Mouse (Mus musculus) spleen, adult 18-20 months (tissue): ENCODE data around the gene R3hdm4.

Experiments used
- DNase-seq, 2 experiments: peaks; one replicate each; pipeline ENCODE4 v3.0.0; 2022; ENCODE audit warnings: mixed read lengths in 2 of 2

R3hdm4 gene

DNA sequence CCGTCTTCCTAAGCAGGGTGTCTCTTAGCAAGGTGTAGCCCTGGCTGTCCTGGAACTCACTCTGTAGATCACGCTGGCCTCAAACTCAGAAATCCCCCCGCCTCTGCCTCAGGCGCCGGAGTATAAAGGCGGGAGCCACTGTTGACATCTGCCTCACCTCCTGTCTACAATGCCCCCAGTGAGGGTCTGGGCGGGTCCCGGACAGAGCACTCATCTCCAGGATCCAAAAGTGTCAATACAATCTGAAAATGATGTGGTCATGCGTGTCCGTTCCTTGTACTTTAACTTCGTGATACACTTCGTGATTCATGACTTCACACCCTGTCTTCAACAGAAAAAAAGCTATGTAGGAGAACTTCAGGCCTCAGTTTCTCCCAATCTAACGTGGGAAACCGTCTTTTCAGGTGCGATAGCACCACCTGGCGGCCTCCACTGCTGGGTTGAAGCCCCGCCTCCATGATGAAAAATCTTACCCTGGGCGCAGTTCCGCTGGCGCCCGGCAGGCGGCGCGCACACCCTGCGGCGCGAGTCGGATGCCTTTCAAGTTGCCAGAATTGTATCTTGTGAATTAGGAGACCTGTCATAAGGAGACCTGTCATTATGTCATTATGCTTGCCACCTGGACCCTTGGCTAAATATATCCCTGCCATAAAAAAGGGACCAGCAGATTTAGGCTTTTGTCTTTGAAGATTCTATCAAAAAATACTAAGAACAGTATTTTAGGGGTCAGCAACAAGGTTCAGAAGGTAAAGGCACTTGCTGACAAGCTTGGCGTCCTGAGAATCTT lies 4.2 kb upstream of the R3hdm4 start:
- DNase-seq: peak; percentile 85 to 97

DNA sequence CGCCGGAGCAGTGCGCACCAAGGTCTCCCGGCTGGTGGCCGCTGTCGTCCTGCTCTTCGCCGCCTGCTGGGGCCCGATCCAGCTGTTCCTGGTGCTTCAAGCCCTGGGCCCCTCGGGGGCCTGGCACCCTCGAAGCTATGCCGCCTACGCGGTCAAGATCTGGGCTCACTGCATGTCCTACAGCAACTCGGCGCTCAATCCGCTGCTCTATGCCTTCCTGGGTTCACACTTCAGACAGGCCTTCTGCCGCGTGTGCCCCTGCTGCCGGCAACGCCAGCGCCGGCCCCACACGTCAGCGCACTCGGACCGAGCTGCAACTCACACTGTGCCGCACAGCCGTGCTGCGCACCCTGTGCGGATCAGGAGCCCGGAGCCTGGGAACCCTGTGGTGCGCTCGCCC lies 564 bp upstream of the R3hdm4 start:
- no peak for DNase-seq

DNA sequence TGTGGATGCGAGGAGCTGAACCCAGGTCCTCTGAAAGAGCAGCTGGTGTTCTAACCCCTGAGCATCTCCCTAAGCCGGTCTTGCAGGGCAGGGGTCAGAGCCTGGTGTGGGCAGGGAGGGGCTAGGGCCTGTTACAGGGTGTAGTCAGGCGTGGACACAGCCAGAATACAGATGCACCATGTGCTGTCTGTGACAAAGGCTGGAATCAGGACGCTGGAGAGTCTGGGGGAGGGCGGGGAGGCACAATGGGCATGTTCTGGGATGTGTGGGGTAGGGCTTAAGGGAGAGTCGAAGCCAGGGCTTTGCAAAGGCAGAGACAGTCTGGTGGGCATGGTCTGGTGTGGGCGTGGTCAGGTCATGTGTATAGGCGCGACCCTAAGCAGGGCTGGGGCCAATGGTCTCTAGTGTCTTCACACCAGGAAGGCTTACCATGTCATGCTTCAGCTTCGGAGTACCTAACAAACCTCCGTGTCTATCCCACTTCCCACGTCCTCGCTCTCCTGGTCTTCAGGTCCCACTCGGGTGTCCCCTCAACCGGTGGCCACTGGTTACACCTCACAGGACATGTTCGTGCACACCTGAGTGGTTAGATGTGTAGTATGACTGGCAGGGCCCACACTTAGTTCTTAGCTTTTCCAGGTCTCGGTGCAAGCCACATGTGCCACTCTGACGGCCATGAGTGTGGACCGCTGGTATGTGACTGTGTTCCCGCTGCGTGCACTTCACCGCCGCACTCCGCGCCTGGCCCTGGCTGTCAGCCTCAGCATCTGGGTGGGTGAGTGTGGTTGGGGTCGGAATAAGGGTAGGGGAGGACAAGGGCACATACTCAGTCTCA lies 735 bp downstream of the R3hdm4 start:
- no peak for DNase-seq

DNA sequence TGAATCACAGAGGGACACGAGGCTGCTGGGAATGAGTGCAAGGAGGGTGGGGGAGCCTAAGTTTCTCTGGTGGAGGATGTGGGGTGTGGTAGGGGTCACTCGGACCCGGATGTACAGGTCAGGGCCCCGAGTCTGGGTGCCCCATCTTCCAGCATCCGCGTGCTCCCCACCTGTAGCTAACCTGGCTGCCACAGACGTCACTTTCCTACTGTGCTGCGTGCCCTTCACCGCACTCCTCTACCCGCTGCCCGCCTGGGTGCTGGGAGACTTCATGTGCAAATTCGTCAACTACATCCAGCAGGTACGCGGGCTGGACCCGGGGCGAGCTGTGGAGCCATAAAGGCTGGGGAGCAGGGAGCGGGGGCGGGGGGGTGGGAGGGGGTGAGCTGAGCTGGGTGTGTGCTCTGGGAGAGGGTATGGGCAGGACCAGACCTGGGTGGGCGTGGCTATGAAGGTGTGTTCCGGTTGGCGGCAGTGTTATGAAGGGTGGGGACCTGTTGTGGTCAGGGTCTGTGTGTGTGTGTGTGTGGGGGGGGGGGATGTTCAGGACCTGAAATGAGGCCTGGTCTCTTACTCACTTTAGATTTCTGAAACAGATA lies 1.7 kb downstream of the R3hdm4 start:
- DNase-seq: no peak

DNA sequence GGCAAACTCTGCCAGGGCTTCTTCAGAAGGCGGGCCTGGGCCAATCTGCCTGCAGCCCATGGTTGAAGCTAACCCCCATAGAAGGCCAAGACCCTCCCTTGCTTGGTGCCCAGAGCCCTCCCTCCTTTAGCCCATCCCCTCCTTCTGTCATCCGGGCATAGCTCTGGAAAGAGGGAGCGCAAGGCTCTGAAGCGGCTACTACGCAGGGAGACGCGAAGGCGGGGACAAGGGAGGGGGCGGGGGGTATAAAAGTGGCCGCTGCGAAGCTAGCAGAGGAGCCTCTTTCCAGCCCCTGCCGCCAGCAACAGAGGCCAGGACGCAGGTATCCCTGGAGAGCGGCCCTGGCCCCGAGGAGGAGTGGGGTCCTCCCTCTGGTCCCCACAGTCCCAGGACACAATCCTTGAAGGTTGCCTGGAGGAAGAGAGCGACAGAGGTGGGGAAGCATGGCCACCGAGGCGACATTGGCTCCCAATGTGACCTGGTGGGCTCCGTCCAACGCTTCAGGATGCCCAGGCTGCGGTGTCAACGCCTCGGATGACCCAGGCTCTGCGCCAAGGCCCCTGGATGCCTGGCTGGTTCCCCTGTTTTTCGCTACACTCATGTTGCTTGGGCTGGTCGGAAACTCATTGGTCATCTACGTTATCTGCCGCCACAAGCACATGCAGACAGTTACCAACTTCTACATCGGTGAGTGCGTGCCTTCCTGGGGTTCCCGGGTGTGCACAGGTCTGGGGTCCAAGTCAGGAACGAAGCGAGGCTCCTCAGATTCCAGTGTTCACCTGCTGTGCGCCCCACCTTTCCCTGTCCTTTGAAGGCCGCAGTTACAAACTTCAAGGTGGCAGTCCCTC lies 2.6 kb downstream of the R3hdm4 start:
- DNase-seq: no peak

DNA sequence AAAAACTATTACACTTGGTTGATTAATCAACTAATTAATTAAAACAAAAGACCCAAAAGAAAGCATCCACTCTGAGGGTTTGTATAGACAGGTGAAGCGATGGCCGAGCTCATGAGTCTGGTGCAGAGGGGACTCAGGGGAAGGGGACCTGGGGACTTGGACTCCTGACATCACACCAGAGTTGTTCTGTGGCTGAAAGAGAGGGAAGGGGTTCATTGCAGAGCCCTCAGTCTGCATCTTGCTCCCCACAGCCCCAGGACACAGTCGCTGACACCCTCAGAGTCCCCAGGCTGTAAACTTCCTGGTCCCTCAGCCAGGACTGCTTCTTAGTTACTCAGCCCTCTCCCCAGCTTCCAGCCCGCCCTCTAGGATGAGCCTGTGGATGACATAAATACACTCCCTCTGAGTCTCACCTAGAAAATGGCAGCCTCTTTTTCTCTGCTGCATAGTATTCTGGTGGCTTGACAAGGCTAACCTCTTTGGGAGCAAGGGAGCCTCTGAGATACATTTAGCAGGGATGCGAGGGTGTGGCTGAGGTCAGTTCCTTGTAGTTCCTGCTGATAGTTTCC lies 3.4 kb downstream of the R3hdm4 start:
- no peak for DNase-seq

DNA sequence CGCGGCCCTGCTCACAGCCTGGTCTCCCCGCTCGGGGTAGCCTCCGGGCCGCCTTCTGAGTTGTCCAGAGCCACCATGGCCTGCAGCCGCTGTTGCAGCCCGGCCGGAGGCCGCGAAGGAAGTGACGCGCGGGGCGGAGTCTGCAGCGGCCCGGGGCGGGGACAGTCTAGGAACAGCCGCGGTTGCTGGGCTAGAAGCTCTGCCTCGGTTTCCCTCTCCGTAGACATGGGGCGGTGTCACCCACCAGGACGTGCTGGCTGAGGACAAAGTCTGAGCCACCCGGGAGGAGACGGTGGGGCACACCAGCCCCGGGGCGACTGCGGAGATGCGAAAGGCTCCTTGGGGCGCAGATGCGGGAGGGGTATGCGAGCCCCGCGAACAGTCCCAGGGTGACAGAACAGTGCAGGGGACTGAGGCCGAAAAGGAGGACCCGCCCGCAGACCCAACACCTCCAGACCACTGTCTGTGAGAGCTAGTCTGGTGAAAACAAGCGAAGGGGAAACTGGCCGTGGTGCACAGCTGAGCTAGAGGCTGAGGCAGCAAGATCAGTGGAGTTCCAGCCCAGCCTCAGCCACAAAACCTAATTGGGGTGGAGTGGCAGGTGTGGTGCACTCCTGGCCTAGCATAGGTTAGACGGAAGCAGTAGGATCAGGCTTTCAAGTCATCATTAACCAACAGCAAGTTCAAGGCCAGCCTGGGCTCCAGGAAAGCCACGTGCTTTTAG lies 4.0 kb downstream of the R3hdm4 start, which contains the start of gene Kiss1r:
Gene Kiss1r, plus strand, starts transcription at position 164 of the 724 bp plus-strand sequence.
- DNase-seq: peak; percentile 78 to 92

DNA sequence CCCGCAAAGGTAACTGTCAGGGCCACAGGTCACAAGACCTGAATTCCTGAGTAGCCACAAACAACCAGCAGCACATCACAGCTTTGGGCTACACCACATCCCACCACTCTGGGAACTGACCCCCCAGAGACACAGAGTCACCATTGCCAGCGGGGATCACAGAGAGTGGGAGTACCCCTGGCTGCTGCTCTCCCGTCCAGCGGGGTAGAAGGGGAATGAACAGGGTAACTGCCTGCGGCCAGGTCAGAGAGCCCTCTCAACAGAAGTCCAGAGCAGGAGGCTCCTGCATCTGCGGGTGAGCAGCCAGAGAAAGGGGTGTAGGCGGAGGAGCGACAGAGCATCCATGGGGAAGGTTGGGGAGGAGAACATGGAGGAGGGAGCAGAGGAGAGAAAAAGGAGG lies 4.9 kb downstream of the R3hdm4 start:
- no peak for DNase-seq

DNA sequence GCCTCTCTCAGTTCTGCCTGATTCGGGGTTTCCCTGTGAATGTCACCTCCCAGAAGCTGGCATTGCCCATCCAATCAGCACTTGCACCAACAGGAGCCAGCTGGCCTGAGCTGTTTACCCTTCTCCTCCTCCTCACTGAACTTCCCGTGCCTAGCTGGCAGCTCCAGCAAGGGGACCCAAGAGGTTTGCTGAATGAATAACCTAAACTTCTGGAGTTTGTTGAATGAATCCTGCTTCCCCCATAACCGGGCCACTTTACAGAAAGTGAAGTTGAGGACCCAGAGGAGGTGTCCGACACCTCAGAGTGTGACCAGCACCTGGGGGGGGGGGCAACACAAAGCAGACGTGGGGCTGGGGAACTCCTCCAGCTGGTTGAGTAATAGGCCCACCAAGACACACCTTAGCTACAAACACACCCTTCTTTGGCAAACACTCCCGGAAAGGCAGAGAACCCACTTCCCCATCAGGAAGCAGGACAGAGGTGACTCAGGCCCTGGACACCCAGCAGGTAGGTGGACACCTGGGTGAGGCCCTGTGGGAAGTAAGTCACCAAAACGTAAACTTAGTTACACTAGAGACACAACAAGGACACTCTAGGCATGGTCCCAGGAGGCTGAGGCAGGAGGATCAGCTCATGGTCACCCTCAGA lies 5.9 kb downstream of the R3hdm4 start:
- DNase-seq: no peak

DNA sequence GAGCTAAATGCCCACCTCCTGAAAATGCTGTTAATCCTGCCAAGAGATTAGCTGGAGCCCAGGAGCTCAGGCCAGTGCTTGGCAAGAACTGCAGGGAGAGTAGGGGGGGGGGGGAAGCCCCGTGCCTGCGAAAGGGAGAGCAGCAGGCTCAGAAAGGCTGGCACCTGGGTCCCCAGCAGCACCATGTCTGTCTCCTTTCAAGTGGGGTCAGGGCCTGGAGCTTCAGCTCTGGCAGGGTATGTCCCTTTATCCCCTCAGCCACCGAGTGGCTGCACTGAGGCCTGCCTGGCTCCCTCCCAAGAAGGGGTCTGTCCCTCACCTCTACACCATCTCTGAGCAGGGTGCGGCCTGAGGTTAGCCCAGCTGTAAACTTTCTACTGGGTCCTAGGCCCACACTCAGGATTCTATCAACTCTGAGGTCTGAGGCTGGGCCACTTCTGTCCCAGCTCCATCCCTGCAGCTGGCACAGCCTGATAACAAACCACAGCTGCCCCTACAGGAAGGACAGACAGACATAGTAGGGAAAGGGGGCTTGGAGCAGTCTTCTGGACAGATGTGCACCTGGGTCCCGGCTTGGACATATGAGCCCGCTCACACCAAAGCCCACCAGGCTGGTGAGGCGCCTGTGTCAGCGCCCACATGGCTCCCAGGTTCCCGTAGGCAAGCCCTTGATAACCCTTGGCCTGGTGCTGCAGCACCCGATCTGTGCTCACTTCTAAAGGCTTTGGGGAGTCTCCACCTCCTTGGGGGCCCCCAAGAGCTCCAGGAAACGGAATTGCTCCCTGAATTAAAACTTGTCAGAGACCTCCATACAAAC lies 6.7 kb downstream of the R3hdm4 start:
- DNase-seq: no peak

DNA sequence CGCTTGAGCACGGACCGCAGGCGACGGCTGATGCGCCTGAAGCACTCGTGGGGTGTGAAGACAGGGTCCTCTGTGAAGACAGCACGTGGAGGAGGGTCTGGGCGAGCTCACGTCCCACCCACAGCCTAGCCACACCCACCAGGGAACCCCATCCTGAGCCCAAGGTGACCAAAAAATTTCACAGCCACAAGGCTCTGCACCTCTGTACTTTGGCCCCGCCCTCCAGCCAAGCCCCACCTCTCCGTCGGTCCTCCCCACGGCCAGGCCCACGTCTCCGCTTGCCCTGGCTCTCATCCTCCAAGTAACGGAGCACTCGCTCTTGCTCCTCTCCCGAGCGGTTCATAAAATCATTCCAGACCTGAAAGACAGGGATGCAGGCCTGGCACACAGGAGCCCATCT lies 8.6 kb downstream of the R3hdm4 start:
- DNase-seq: no peak

DNA sequence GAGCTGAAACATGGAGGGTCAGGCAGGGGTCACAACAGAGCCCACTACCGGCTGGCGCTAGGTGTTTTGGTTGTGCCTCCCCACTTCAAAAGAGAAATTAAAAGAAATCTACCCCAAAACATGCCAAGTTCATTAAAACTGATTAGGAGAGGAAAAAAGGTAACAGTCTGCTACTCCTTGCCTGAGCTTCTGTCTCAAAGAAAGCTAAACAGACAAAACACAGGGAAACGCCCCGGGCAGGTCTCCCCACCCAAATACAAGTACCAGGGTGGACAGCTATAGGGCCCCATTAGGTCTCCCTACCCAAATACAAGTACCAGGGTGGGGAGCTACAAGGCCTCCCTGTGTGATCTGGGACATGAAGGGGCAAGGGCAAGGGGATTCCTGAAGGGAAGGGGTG lies 10.5 kb downstream of the R3hdm4 start, which contains the start of gene Gm26602:
Gene Gm26602, plus strand, starts transcription at position 301 of the 400 bp plus-strand sequence.
- no peak for DNase-seq

DNA sequence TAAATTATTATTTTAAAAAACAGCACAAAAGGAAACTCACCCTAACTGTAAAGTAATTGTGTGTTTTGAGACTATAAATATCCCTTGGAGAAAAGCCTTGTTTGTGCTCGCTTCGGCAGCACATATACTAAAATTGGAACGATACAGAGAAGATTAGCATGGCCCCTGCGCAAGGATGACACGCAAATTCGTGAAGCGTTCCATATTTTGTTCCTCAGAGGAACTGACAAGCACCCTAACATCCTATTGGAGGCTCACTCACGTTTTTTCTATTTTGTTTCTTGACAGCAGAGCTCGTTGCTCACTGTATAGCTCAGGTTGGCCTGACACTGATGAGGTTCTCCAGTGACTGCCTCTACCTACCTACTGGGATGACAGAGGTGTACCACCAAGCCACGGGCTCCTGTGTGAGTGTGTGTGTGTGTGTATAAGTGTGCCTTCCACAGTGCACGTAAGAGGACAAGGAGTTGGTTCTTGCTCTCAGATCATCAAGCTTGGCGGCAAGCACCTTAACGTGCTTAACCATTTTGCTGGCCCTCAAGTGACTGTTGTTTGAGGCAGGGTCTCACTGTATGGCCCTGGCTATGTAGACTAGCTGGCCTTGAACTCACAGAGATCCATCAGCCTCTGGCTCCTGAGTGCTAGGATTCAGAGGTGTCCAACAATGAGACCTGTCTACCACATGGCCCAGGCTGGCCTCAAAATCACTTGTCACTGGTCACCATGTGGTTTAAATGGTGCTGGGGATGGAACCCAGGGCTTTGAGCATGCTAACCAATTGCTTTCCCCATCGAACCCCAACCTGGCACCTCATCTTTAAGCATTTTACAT lies 11.7 kb downstream of the R3hdm4 start:
- DNase-seq: no peak

DNA sequence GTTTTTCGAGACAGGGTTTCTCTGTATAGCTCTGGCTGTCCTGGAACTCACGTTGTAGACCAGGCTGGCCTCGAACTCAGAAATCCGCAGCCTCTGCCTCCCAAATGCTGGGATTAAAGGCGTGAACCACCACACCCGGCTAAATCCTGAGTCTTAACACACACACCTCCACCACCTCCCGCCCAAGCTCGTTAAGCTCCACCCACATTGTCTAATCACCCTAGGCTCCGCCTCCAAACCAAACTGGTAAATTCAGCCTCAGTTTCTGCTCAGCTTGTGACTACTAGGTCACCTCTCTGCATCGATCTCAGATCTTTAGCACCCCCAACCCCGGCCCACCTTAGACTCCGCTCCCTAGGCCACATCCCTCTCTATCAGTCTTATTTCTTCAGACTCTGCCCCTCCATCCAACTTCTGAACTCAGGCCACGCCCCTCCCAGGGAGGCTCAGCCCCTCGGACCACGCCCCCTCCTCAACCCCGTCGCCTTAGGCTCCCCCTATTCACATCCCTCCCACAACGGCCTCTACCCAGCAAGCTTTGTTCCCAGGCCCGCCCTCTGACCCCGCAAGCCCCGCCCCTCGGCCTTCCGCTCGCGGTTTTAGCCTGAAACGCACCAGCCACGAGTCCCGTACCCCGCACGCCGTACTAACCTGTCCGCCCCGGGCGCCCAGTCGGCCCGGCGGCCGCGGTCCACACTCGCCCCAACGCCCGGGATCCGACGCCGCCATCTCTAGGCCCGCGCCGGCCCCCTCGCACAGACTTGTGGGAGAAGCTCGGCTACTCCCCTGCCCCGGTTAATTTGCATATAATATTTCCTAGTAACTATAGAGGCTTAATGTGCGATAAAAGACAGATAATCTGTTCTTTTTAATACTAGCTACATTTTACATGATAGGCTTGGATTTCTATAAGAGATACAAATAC lies 12.6 kb downstream of the R3hdm4 start, which contains the start of gene Med16:
Gene Med16, minus strand, starts transcription at position 757 of the 925 bp plus-strand sequence.
- DNase-seq: peak; percentile 96 to 97

DNA sequence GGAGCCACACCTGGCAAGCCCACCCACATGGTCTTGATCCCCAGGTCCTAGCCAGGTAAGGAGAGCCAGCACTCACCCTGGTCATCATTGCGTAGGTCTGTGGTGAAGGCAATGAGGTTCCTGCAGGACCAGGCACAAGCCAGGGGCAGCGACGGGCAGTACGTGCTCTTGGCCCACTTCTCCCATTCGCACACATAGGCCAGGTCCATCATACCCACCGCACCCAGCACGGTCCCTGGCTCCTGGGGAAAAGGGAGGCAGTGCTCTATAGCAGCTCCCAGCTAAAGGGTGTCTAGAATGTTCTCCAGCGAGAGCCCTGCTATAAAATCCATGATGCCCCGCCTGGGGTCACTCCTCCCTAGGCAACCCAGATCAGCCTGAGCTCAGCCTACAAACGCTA lies 13.6 kb downstream of the R3hdm4 start:
- no peak for DNase-seq

DNA sequence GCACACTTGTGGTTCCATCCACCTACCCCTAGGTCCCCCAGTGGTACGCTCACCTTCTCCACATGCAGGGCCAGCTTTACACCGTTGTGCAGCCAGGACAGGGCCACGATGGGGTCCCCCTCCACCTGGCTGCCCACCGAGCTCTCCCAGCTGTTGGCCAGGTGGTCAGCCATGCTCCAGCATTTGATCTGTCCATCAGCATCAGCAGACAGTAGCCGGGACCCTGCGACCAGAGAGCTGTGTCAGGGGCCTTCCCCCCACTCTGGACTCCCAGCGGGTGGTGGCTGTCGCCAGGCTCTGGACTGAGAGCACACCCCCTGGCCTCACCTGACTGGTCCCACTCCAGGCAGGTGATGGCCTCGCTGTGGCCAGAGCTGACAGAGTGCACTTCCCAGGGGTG lies 14.3 kb downstream of the R3hdm4 start:
- DNase-seq: no peak

DNA sequence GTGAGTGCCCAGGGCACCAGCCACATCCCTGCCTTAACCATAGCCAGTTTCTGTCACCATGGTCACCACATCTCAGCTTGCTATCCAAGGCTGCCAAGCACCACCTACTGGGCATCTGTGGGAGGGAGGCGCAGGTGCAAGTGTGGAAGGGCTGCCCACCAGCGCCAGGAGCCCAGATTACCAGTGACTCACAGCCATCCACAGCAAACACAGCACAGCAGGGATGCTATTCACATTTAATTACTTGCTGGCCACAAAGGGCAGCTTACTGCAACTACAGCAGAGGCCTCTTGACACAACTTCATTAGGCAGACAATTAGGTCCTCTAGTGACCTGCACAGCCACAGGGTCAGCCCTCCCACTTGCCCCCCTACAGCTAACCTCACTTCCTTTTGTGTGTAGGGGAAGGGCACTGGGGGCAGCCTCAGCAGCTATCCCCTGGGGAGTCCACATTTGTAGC lies 20.0 kb downstream of the R3hdm4 start:
- DNase-seq: no peak
